Mouse (Mus musculus): ENCODE data around the gene Plekha4.
A peak's percentile ranks its signal among the peaks of the same experiment; 100 is the strongest.
"Not testable (repeated sequence)": the region's sequence is repeated elsewhere in the genome, so short reads cannot be mapped to it uniquely, and the experiment has no call there.

Plekha4 gene

GRCm38 (mm10) chr7:45525809-45526473 lies at the start of gene Plekha4, which contains the start of gene Ppp1r15a:
TSS of gene Plekha4 (plus strand) at chr7:45526330.
TSS of gene Ppp1r15a (minus strand) at chr7:45526268.
- peak; percentile 94 to 97 for DNase-seq

- no peak for DNase-seq
These were observed 49.7 kb upstream of the Plekha4 start for GRCm38 (mm10) chr7:45476453-45476852.

GRCm38 (mm10) chr7:45477003-45477402 lies 49.1 kb upstream of the Plekha4 start:
- DNase-seq: peak; percentile 80 to 82

GRCm38 (mm10) chr7:45478774-45479173 lies 47.4 kb upstream of the Plekha4 start:
- DNase-seq: no peak

GRCm38 (mm10) chr7:45480310-45480709 lies 45.8 kb upstream of the Plekha4 start:
- DNase-seq: not testable (repeated sequence)

- DNase-seq: peak; percentile 73 to 81
These were observed 44.7 kb upstream of the Plekha4 start, which contains the start of gene Tulp2 for GRCm38 (mm10) chr7:45481374-45481927. TSS of gene Tulp2 (plus strand) at chr7:45481877.

GRCm38 (mm10) chr7:45482166-45482565 lies 44.0 kb upstream of the Plekha4 start:
- DNase-seq: no peak

- DNase-seq: not testable (repeated sequence)
These were observed 41.1 kb upstream of the Plekha4 start for GRCm38 (mm10) chr7:45484985-45485384.

GRCm38 (mm10) chr7:45486158-45486557 lies 40.0 kb upstream of the Plekha4 start:
- no peak for DNase-seq

- no peak for DNase-seq
These were observed 39.2 kb upstream of the Plekha4 start, which contains the start of gene Gm45808 for GRCm38 (mm10) chr7:45486761-45487415. TSS of gene Gm45808 (minus strand) at chr7:45486811.

GRCm38 (mm10) chr7:45487861-45488292 lies 38.3 kb upstream of the Plekha4 start:
- DNase-seq: no peak

GRCm38 (mm10) chr7:45488293-45489204 lies 37.6 kb upstream of the Plekha4 start, which contains the start of gene Dhdh:
TSS of gene Dhdh (minus strand) at chr7:45488805.
- peak; percentile 71 to 74 for DNase-seq

- DNase-seq: no peak
These were observed 36.6 kb upstream of the Plekha4 start for GRCm38 (mm10) chr7:45489578-45489977.

- DNase-seq: no peak
These were observed 35.3 kb upstream of the Plekha4 start for GRCm38 (mm10) chr7:45490822-45491221.

GRCm38 (mm10) chr7:45491264-45491663 lies 34.9 kb upstream of the Plekha4 start:
- DNase-seq: no peak

GRCm38 (mm10) chr7:45492225-45492844 lies 33.8 kb upstream of the Plekha4 start:
- DNase-seq: peak in 1 of 2 experiments; percentile 44

GRCm38 (mm10) chr7:45492951-45493350 lies 33.2 kb upstream of the Plekha4 start:
- DNase-seq: peak; percentile 81 to 89

- DNase-seq: no peak
These were observed 31.6 kb upstream of the Plekha4 start for GRCm38 (mm10) chr7:45494548-45494947.

GRCm38 (mm10) chr7:45498427-45498826 lies 27.7 kb upstream of the Plekha4 start:
- no peak for DNase-seq

- peak in 1 of 2 experiments; percentile 54 for DNase-seq
These were observed 18.5 kb upstream of the Plekha4 start for GRCm38 (mm10) chr7:45507583-45507982.

- no peak for DNase-seq
These were observed 17.6 kb upstream of the Plekha4 start for GRCm38 (mm10) chr7:45508561-45508960.
